Mouse (Mus musculus) mouse embryonic stem cell (cell line): ENCODE data around the gene Exoc3l2.

Experiments
- in situ Hi-C, 2 experiments: fragments of 300-500 bp; cut with MboI; formaldehyde crosslinking; loops; 1 replicate in 1 of 2; 3 replicates in 1 of 2; pipeline ENCODE4 v1.14.3; 2019 to 2020; ENCODE audit warnings: low sequenced_read_pairs in 2 of 2, low pct_unique_long_range_greater_than_20kb in 1 of 2, mixed read lengths in 1 of 2; ENCODE audit not compliant: unreplicated experiment in 1 of 2

The Exoc3l2 gene

DNA sequence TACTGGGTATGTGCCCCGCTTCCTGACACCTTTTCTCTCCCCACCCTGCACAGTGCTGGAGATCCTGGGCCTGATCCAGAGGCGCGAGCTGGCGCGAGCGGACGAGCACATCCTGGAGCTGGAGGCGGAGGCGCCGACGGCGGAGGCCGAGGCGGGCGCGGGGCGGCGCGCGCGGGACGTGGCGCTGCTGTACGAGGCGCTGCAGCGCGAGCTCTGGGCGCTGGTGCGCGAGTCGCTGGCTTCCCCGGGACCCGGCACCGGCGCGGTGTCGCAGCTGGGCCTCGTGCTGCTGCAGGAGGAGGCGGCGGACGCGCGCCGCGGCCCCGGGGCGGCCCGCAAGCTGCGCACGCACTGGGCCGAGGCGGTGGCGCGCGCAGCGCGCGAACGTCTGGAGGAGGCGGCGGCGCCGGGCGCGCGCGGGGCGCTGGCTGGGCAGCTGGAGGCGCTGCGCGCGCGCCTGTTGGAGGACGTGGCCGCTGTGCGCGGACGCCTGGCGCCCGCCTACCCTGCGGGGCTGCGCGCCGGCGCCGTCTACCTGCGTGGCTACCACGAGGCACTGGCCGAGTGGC lies 10.8 kb downstream of the Exoc3l2 start:
- in situ Hi-C loops = no loop called here

DNA sequence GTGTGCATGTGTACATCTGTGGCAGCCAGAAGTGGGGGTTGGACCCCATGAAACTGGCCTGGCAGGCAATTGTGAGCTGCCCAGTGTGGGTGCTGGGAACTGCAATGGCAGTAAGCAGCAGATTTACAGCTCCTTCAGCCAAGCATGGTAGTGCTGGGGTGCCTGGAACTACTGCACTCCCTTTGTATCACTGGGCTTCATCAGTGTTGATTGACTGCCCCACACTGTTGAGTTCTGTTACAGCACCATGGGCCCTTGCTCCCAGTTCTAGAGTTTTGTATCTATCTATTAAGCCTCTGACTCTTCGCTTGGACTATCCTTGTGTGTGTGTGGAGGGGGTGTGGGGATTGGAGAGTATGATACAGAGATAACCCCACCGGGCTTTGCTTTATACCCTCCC lies 14.0 kb downstream of the Exoc3l2 start:
- in situ Hi-C loops = no loop called here

DNA sequence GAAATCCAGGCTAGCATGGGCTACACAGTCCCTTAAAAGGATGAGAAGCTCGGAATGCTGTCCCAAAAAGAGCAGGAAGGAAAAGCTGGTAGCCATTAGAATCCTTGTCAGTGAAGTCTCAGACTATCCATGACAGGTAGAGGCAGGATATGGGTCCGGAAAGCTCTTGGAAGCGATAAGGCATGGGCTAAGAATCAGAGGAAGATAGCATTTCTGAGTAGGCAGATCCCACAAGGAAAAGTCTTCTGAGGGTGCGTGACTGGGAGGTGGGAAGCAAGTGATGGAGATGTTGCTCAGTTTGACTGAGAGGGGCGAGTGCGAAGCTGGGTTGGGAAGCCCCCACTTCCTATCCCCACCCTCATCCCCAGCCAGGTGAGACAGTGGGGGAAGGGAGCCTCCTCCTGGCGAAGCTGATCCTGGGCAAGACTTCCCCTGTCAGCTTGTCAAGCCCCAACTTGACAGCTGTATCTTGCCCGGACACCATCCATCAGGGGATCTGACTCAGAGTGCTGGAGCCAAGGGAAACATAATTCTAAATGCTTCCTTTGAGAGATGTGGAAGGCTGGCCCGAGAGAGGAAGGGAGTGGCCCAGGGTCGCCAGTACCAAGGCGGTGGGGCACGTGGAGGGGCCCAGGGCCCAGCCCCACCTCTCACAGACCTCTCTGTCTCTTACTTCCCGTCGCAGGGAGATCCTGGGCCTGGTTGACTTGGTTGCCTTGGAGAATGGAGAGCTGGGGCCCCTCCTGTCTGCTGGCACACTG lies 14.7 kb downstream of the Exoc3l2 start:
- in situ Hi-C loops = no loop called here

DNA sequence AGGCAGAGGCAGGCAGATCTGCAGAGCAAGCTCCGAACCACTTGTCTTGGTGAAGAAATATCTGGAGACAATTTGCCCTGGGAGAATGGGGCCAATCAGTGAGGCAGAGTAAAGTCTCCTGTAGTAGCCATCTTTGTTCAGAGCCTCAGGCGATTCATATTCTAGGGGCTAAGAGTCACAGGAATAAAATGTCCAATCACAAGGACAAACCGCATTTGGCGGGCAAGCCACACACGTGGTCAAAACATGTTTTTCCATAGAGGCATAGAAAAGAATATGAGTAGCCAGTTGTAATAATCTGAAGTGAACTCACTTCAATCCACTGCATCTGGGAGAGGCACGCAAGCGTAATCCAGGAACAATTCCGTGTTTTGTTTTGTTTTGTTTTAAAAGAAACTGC lies 20.1 kb downstream of the Exoc3l2 start:
- in situ Hi-C loops = no loop called here

DNA sequence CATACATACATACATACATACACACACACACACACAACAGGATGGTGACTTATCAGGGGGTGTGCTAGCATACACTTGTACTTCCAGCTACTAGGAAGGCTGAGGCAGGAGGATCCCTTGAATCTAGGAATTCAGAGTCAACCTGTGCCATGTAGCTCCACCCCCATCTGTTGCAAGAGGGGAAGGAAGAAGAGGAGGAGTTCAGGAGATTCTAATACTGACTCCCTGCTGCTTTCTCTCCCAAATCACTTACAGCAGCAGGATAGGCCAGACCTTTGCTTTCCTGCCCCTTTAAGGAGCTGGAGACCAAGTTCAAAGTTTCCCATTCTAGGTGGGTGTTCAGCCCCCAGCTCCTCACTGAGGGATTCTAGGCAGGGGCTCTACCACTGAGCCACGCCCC lies 22.4 kb downstream of the Exoc3l2 start:
- in situ Hi-C loops = no loop called here

DNA sequence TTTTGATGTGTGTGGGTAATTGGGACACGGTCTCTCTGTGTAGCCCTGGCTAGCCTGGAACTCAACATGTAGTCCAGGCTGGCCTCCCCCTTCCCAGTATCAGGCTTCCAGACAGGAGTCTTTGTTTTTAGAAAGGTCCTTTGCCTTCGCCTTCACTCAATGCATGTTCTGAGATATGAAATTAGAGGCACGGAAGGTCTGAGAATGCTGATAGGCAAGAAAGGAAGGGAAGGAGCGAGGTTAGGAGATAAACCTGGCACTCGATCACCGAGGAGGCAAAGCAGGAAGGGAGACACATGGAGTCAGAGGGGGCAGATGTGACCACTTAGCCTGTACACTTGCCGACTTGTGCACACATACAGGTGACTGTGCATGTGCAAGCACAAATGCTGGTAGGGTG lies 23.4 kb downstream of the Exoc3l2 start:
- in situ Hi-C loops = no loop called here

DNA sequence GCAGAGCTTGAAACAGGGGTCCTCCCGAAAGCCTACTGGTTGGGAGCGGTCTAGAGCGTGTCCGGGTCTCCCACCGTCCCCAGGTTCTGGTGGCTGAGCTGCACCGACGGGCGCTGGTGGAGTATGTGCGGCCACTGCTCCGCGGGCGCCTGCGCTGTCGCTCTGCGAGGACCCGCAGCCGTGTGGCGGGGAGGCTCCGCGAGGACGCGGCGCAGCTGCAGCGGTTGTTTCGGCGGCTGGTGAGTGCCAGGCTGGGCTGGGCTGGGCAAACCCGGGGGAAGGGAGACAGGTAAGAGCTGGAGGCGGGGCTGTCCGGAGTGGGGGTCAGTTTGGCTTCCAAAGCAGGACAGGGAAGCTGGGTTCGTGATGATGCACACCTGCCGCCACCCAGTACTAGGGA lies 26.4 kb downstream of the Exoc3l2 start:
- in situ Hi-C loops = no loop called here

DNA sequence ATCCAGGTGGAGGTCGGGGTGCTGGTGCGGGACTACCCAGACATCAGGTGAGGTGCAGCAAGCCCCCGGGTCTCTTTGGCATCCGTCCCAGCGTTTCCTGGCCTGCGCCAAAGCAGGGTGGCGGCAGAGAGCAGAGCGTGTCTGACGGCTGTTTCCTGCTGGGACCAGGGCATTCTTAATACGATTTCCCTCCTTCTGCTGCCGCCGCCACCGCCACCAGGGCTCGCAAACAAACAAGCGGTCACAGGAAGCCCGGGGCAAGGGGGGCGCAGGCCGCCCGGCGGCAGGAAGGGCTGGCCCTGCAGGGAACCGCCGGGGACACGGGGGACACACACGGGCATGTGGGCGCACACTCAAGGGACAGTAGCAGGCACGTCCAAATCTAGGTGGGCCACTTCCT lies 28.6 kb downstream of the Exoc3l2 start:
- in situ Hi-C loops = no loop called here

DNA sequence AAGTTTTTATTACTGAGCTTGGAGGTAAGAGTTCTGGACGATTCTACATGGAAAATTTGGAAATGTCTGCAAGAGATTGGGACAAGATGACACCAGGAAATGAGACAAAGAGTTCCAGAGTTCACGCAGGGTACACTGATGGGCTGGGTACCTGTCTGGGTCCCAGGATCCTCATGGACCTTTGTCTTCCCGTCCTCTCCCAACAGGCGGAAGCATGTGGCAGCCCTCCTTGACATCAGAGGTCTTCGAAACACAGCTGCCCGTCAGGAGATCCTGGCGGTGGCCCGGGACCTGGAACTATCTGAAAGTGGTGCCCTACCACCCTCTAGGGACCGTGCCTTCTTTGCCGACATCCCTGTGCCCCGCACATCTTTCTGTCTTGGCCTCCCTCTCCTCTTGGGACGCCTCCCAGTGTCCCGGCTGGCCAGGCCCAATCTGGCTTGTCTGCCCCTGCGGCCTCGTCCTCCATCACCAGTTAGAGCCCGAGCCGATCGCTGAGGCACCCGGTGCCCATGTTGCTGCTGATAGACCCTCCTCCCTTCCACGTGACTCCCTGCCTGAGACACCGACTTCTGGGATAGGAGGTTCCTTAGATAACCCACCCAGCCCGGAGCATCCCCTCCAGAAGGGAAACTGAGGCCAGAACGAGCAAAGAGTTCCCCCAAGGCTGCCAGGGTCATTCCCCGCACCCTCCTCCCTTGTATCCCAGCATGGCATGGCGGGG lies 31.8 kb downstream of the Exoc3l2 start:
- in situ Hi-C loops = no loop called here

DNA sequence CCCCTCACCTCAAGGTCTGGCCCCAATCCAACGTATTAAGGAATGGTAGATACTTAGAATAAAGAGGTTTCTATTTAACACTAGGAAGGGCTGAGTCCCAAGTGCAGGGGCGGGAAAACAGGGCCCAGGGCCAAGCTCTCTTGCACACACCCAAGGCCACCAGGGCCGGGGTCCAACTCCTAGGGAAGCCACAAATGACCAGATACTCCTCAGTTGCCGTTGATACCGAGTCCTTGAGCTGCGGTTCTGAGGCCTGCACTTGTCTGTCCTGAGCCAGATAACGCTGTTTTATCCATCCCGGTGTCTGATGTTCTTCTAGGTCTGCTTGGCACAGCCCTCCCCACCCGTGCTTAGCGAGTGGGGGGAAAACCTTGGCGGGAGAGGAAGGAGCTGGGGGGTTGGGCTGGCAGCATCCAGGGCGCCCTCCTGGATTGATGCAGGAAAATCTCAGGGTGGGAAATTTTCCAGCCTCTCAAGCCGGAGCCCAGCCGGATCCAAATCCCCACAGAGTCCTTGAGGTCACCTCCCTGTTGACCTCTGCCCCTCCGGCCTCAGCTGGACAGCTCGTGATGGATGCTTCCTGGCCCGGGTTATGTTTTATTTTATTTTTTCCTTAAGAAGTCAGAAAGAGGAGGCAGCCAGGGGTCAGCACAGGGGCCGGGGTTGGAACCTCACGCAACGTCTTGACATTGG lies 32.5 kb downstream of the Exoc3l2 start:
- in situ Hi-C loops = no loop called here

DNA sequence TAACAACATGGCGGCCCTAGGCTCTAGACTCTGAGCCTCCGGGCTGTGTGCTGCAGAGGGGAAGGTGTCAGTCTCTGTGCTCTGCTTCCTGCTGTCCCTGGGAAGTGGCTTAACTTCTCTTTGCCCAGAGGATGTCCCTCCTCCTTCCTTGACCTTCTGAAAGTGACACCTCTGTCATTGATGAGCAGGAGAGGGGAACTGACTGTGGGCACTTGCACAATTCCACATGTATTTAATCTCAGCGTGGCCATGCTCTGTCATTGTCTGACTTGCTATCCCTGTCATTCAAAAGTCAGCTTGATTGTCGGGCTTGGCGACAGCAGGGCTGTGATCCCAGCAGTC lies 33.1 kb downstream of the Exoc3l2 start:
- in situ Hi-C loops = no loop called here

DNA sequence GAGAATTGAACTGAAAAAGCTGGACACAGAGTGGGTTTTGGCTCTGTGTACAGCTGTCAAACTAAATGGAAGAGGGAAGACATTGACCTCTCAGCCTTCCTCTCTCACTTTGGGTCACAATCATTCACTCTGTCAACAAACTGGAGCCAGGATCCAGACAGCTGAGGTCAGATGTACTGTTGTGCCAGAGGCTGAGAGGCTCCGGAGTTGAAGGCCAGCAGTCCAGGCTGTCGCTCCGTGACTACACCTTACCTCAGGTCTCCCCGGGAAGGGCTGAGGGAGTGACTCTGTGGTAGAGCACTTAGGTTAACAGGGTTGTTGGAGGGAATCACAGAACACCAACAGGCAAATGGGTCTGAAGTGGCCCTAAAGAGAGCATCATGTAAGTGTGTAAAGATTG lies 35.2 kb downstream of the Exoc3l2 start:
- in situ Hi-C loops = no loop called here

DNA sequence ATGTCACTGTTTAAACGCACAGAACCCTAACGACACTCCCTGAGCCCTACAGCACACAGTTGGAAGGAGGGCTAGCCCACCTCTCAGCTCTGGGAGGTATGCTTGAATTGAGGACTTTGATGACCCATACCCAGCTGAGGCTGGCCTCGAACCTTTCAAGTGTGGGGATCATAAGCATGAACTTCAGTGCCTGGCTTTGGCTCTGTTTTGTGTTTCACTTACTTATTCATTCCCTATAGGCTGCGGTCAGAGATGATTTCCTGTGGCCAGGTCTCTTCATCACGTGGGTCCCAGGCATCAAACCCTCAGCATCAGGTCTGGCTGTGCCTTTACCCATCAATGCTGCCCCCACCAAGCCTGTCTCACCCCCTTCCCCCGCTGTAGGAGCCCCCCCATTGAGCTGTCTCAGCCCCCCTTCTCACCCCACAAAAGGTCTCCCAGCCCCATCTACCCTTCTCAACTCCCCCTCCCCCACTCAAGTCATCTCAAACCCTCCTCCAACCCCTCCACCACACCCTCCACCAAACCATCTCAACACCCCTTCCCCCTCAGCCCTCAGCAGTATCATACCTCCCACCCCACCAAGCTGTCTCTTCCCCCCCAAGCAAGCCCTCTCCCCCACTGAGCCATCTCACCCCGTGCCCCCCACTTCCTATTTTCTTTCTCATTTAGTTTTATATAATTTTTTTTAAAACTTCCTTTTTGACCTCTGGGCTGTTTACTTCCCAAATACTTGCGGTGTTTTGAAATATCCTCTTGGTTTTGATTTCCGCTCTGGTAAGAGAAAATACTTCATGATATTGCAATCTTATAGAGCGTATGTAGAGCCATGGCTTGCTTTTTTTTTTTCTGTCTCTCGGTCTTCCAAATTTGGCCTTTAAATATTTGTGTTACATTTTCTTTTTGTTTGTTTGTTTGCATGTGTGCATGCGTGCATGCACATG lies 37.6 kb downstream of the Exoc3l2 start:
- in situ Hi-C loops = no loop called here

DNA sequence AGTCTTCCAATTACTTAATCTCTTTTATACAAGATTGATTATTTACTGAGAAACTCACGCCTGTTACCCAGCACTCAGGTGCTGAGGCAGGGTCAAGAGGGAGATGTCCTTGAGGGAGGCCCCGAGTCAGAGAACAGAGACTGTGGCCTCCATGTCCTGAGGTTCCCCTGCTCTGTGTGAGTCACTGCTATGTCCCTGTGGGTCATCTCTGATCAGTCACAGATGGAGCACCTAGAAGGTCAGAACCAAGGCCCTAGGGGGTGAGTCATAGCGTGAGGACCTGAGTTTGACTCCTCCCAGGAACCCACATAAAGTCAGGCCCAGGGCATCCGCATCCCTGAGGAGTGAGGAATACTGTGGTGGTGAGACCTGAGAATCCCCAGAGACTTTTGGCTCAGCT lies 38.5 kb downstream of the Exoc3l2 start:
- in situ Hi-C loops = no loop called here

DNA sequence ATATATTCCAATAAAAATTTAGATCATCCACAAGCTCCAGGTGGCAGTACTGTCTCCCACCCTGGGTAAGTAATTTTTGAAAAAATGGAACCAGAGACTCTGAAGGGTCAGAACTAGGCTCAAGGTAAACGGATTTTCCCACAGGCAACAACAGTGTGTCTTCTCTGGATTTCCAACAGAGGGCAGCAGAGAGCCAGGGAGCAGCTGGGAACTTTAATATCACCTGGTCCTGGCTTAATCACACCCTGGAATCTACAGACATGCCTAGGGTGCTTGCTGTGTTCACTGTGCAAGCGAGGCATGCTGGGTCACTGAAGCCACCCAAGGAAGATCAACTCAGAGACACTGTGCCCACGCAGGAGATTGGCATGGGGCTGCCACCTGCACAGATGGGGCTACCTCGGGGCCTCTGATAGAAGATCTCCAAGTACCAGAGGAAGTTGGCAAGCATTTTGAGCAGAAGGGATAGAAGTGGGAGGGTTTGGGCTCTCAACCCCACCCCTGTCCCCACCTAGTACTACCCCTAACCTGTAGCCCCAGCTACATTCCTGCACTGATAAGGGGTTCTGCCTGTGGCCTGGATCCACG lies 40.4 kb downstream of the Exoc3l2 start:
- in situ Hi-C loops = no loop called here

DNA sequence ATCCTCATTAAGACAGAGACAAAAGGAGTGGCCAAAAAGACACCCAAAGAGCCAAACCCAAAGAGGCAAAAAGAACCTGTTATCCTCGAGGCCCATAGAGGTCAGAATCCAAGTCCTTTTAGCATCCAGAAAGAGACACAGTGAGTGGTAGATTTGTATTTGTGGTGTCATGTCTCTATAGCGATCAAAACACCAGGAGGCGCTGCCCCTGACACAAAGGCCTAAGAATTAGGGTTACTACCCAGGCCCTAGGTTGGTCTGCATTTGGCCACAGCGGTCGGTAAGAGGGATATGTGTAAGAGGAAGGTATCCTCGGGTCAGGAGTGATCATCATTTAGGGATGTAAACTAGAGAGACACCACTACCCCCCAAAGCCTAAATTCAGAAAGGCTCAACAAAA lies 43.2 kb downstream of the Exoc3l2 start:
- in situ Hi-C loops = no loop called here

DNA sequence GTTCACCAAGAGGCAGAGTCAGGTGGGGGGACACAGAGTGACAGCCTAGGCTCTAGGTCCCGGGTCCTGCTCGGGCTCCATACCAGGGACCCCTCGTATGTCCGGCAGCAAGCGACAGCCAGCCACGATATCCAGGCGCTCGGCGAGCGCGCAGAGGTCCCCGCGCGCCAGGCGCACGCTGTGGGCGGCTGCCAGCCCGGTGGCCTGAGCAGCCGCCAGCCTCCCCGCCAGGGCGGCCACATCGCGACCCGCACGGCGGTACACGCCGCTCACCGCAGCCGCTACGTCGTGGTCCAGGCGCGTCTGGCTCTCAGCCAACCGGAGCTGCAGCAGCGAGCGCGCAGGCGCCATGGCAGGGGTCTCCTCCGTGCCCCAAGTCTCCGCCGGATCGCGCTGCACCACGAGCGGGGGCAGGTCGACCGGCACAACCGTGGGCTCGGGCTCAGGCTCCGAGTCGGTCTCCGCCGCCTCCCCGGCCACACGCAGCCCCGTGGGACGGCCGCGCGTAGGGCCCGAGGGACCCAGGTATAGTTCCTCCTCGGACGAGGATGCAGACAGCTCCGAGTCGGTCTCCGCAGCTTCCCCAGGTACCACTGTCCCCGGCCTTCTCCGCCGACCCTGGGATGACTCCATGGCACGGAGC lies 44.0 kb downstream of the Exoc3l2 start:
- in situ Hi-C loops = no loop called here

DNA sequence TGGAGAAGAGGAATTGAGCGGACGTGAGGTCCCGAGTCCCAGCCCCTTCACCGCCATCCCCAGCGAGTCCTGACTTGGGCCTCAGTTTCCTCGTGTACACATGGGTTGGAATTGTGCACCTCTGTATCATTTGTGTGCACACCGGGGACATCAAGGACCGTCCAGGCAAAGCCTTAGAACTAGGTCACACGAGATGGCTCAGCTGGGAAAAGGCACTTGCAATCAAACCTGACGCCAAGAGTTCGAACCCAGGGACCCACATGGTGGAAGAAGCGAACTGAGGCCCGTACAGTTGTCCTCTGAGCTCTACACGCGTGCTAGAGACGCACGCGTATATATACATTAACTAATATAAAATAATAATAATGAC lies 44.5 kb downstream of the Exoc3l2 start:
- in situ Hi-C loops = no loop called here
